Mouse (Mus musculus): Measurements from ENCODE around the gene Lrrc28. TPM values are rescaled to one million over a fixed set of nuclear protein-coding genes. Genes with fewer than 3 reads are reported as not detected.
A peak's percentile ranks its signal among the peaks of the same experiment; 100 is the strongest.

Lrrc28 gene
- total RNA-seq, 2 experiments from 2014 or later, result 38.7 to 38.9 TPM

- DNase-seq (ENCODE audit: low spot score in 2 of 2), result no peak
Measured at GRCm38 (mm10) chr7:67646131-67646530, 1.1 kb upstream of the Lrrc28 start.

- DNase-seq (ENCODE audit: low spot score in 2 of 2), result no peak
Measured at GRCm38 (mm10) chr7:67645681-67646014, 580 bp upstream of the Lrrc28 start.

GRCm38 (mm10) chr7:67644291-67644690, 777 bp downstream of the Lrrc28 start:
- DNase-seq (ENCODE audit: low spot score in 2 of 2), result no peak

GRCm38 (mm10) chr7:67642955-67643354, 2.1 kb downstream of the Lrrc28 start:
- no peak for DNase-seq (ENCODE audit: low spot score in 2 of 2)

- DNase-seq (ENCODE audit: low spot score in 2 of 2), result no peak
Measured at GRCm38 (mm10) chr7:67639006-67639405, 6.1 kb downstream of the Lrrc28 start.

- no peak for DNase-seq (ENCODE audit: low spot score in 2 of 2)
Measured at GRCm38 (mm10) chr7:67636161-67636560, 8.9 kb downstream of the Lrrc28 start.

GRCm38 (mm10) chr7:67634210-67634609, 10.9 kb downstream of the Lrrc28 start:
- no peak for DNase-seq (ENCODE audit: low spot score in 2 of 2)

GRCm38 (mm10) chr7:67632380-67632779, 12.7 kb downstream of the Lrrc28 start:
- no peak for DNase-seq (ENCODE audit: low spot score in 2 of 2)

GRCm38 (mm10) chr7:67630817-67631216, 14.3 kb downstream of the Lrrc28 start:
- peak; percentile 83 to 92 for DNase-seq (ENCODE audit: low spot score in 2 of 2)

GRCm38 (mm10) chr7:67629681-67630080, 15.4 kb downstream of the Lrrc28 start:
- no peak for DNase-seq (ENCODE audit: low spot score in 2 of 2)

GRCm38 (mm10) chr7:67626671-67627070, 18.4 kb downstream of the Lrrc28 start:
- no peak for DNase-seq (ENCODE audit: low spot score in 2 of 2)

- no peak for DNase-seq (ENCODE audit: low spot score in 2 of 2)
Measured at GRCm38 (mm10) chr7:67622151-67622550, 22.9 kb downstream of the Lrrc28 start.

- DNase-seq (ENCODE audit: low spot score in 2 of 2), result peak in 1 of 2 experiments; percentile 44
Measured at GRCm38 (mm10) chr7:67619836-67620235, 25.2 kb downstream of the Lrrc28 start.

- no peak for DNase-seq (ENCODE audit: low spot score in 2 of 2)
Measured at GRCm38 (mm10) chr7:67618316-67618715, 26.8 kb downstream of the Lrrc28 start.

- DNase-seq (ENCODE audit: low spot score in 2 of 2), result no peak
Measured at GRCm38 (mm10) chr7:67617646-67618045, 27.4 kb downstream of the Lrrc28 start.

GRCm38 (mm10) chr7:67616890-67617289, 28.2 kb downstream of the Lrrc28 start:
- DNase-seq (ENCODE audit: low spot score in 2 of 2), result no peak

GRCm38 (mm10) chr7:67614464-67614861, 30.6 kb downstream of the Lrrc28 start:
- DNase-seq (ENCODE audit: low spot score in 2 of 2), result no peak

GRCm38 (mm10) chr7:67613795-67614463, 31.1 kb downstream of the Lrrc28 start:
- no peak for DNase-seq (ENCODE audit: low spot score in 2 of 2)

- no peak for DNase-seq (ENCODE audit: low spot score in 2 of 2)
Measured at GRCm38 (mm10) chr7:67608348-67609024, 36.6 kb downstream of the Lrrc28 start.

GRCm38 (mm10) chr7:67607669-67608347, 37.3 kb downstream of the Lrrc28 start:
- DNase-seq (ENCODE audit: low spot score in 2 of 2), result no peak

- no peak for DNase-seq (ENCODE audit: low spot score in 2 of 2)
Measured at GRCm38 (mm10) chr7:67606250-67606649, 38.8 kb downstream of the Lrrc28 start.

- DNase-seq (ENCODE audit: low spot score in 2 of 2), result no peak
Measured at GRCm38 (mm10) chr7:67605114-67605513, 40.0 kb downstream of the Lrrc28 start.

All from layer of hippocampus, postnatal 14 days (tissue).